Mouse (Mus musculus): ENCODE results near the gene Fscn1.

DNA sequence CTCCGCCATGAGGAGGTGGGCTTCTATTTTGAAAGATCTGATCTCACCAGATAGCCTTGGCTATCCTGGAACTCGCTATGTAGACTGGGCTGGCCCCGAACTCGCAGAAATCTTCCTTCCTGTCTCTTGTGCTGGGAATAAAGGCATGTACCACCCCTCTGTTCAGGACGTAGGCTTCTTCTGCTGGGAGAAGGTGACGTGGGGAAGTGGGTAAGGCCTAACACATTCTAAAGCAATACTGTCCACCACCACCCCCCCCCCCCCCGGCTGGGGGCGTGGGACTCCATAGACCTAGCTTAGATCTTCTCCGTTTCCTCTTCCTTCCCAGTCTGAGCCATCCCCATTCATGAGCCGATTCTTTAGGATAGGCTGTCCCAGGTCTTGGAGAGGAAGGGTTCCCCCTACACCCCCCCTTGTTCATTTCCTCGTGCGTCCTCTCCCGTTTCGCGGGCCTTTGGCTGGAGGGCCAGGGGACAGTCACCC, 1.3 kb downstream of the Fscn1 start:
- TF ChIP-seq CTCF (conservative IDR thresholded peaks at IDR 0.05; ENCODE audit: low read length), result no peak
- no peak for TF ChIP-seq NANOG (IDR thresholded peaks at IDR 0.05; ENCODE audit: borderline replicate concordance, low read length)
